Mouse (Mus musculus): ENCODE results near the gene Zranb3. TPM values are rescaled to one million over a fixed set of nuclear protein-coding genes. Genes with fewer than 3 reads are reported as not detected.
"Not testable (repeated sequence)": the region's sequence is repeated elsewhere in the genome, so short reads cannot be mapped to it uniquely, and the experiment has no call there.

Gene Zranb3
- polyA plus RNA-seq, 1 experiment: 1.1 TPM

- TF ChIP-seq POLR2A (IDR thresholded peaks at IDR 0.05; ENCODE audit: borderline replicate concordance, extremely low read depth, low read depth, low read length): no peak
- no peak for TF ChIP-seq CTCF (IDR thresholded peaks at IDR 0.05; ENCODE audit: insufficient read depth, low read length)
- no peak overlapping the region for H3K4me3 ChIP-seq (replicated peaks; ENCODE audit: extremely low read depth, low read depth, low read length)
- no peak for DNase-seq
- 95% methylated on average over 1 of the region's 1 CpGs for WGBS
- no peaks in the 10 kb centered on the region for H3K4me1 ChIP-seq (ENCODE audit: control insufficient read depth, insufficient read depth, low read length)
Observed at GRCm38 (mm10) chr1:128032123-128032522, 70.7 kb downstream of the Zranb3 start.

DNA sequence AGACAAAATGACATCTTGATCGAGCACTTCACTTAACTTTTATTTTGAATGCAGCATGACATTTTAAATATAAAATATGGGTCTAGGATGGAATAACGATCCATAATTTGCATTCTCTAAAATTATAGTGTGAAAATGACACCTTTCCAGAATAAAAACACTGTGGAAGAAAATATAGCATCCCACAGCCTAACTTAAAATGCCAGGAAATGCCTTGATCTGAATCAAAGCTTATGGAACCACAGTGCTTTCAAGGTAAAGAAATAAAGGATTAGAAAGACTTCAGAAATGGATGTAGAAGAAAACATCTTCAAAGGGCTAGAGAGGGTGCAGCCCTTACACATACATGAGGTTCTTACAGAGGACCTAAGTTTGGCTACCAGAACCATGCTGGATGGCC, 71.3 kb downstream of the Zranb3 start:
- TF ChIP-seq CTCF (IDR thresholded peaks at IDR 0.05; ENCODE audit: insufficient read depth, low read length) (no peak), POLR2A (IDR thresholded peaks at IDR 0.05; ENCODE audit: borderline replicate concordance, extremely low read depth, low read depth, low read length) (no peak)
- no peaks in the 10 kb centered on the region for H3K4me1 ChIP-seq (ENCODE audit: control insufficient read depth, insufficient read depth, low read length)
- 89% methylated on average over 2 of the region's 2 CpGs for WGBS
- H3K4me3 ChIP-seq (replicated peaks; ENCODE audit: extremely low read depth, low read depth, low read length): no peak overlapping the region
- no peak for DNase-seq

DNA sequence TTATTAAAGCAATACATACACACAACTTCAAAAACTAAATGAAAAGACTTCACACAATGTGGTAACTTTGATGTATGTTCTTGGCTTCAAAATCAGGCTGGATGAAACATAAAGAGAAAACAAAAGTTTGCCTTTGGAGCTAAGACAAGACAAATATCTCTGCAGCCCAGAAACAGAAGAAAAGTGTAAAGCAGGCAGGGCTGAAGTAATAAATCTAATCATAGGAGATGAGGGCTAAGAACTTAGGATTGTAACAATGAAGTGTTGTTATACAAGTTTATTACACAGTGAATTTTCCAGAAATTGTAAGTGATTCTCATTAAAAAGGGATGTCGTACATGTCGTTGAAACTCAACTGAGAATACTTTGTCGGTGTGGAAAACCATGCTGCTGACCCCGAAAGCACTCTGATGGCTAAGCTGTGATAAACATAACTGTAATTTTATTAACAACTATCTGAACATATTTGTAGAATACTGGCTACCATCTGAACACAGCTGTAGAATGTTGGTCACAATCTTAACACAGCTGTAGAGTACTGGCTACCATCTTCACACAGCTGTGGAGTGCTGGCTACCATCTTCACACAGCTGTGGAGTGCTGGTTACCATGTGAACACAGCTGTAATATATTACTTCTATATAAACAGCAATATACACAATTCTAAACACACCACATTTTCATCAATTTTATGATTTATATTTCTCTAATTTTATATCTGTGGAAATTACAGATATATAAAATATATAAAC, 78.3 kb downstream of the Zranb3 start:
- no peak for TF ChIP-seq POLR2A (IDR thresholded peaks at IDR 0.05; ENCODE audit: borderline replicate concordance, extremely low read depth, low read depth, low read length)
- TF ChIP-seq CTCF (IDR thresholded peaks at IDR 0.05; ENCODE audit: insufficient read depth, low read length): no peak
- DNase-seq: no peak
- 71% methylated on average over 4 of the region's 4 CpGs for WGBS

DNA sequence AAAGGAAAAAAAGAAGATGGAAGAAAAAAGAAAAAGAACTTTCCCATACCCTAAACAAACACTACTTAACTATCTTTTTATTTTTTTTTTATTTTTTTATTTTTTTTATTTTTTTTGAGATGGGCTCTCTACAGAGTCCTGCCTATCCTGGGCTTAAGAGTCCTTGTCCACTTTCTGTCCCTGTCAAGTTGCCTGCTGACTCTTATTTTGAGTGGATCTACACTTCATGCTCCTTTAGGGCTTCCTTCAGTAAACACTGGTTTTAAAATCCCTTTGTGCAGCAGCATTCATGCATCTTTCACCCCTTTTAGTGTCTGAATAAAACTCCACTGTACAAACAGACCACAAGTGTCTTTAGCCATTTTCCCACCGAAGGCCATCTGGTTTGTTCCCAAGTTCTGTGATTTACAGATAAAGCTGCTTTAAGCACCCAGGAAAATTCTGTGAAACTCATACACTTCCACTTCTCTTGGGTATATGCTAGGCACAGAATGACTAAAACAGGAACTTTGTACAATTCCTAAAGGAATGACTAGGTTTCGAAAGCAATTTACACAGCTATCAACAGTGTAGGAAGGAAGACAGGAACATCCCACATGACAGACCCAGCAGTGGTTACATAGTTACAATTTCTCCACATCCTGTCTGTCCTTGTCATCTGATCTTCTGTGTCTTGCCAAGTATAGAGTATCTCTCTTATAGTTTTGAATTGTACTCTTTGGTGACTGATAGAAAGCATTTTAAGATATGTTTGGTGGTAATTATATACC, 82.7 kb downstream of the Zranb3 start:
- 47% methylated on average over 2 of the region's 2 CpGs for WGBS
- TF ChIP-seq CTCF (IDR thresholded peaks at IDR 0.05; ENCODE audit: insufficient read depth, low read length): no peak
- TF ChIP-seq POLR2A (IDR thresholded peaks at IDR 0.05; ENCODE audit: borderline replicate concordance, extremely low read depth, low read depth, low read length): no peak
- H3K4me1 ChIP-seq (ENCODE audit: control insufficient read depth, insufficient read depth, low read length): no peaks in the 10 kb centered on the region; the same call in 1 of the 2 replicates
- DNase-seq: no peak
- H3K4me3 ChIP-seq (replicated peaks; ENCODE audit: extremely low read depth, low read depth, low read length): no peak overlapping the region

More for the DNA sequence above, 78.3 kb downstream of the Zranb3 start:
- Histone ChIP-seq H3K4me3 (replicated peaks; ENCODE audit: extremely low read depth, low read depth, low read length) (no peak overlapping the region), H3K4me1 (ENCODE audit: control insufficient read depth, insufficient read depth, low read length) (no peaks in the 10 kb centered on the region; the same call in 1 of the 2 replicates)

GRCm38 (mm10) chr1:128016035-128016492, 86.8 kb downstream of the Zranb3 start:
- DNase-seq: no peak
- 55% methylated on average over 6 of the region's 6 CpGs for WGBS
- Histone ChIP-seq H3K4me3 (replicated peaks; ENCODE audit: extremely low read depth, low read depth, low read length) (no peak overlapping the region), H3K4me1 (ENCODE audit: control insufficient read depth, insufficient read depth, low read length) (no peaks in the 10 kb centered on the region; the same call in 1 of the 2 replicates)
- TF ChIP-seq CTCF (IDR thresholded peaks at IDR 0.05; ENCODE audit: insufficient read depth, low read length): no peak
- no peak for TF ChIP-seq POLR2A (IDR thresholded peaks at IDR 0.05; ENCODE audit: borderline replicate concordance, extremely low read depth, low read depth, low read length)

- WGBS: 43% methylated on average over 4 of the region's 4 CpGs
- TF ChIP-seq CTCF (IDR thresholded peaks at IDR 0.05; ENCODE audit: insufficient read depth, low read length): no peak
- no peak for TF ChIP-seq POLR2A (IDR thresholded peaks at IDR 0.05; ENCODE audit: borderline replicate concordance, extremely low read depth, low read depth, low read length)
- Histone ChIP-seq H3K4me3 (replicated peaks; ENCODE audit: extremely low read depth, low read depth, low read length) (no peak overlapping the region), H3K4me1 (ENCODE audit: control insufficient read depth, insufficient read depth, low read length) (no peaks in the 10 kb centered on the region)
- no peak for DNase-seq
Observed at GRCm38 (mm10) chr1:128013698-128014386, 89.0 kb downstream of the Zranb3 start.

DNA sequence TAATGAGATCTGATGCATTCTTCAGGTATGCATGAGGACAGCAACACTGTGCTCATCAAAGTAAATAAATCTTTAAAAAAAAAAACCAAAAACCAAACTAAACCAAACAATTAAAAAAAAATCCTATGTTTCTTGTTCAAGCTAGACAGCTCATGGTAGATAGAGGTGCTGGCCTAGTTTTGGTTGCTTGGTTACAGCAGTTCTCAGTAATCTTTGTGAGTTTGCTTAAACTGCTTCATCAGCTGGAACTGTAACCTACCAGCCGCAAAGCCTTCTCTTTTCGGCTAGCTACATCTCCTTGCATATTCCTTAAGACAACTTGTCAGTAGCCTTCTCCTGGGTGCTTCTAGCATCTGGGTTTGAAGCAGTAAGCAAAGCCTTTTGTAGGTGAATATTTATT, 93.1 kb downstream of the Zranb3 start:
- no peak overlapping the region for H3K4me3 ChIP-seq (replicated peaks; ENCODE audit: extremely low read depth, low read depth, low read length)
- 98% methylated on average over 2 of the region's 2 CpGs for WGBS
- DNase-seq: no peak
- TF ChIP-seq POLR2A (IDR thresholded peaks at IDR 0.05; ENCODE audit: borderline replicate concordance, extremely low read depth, low read depth, low read length): no peak
- TF ChIP-seq CTCF (IDR thresholded peaks at IDR 0.05; ENCODE audit: insufficient read depth, low read length): no peak
- no peaks in the 10 kb centered on the region for H3K4me1 ChIP-seq (ENCODE audit: control insufficient read depth, insufficient read depth, low read length)

DNA sequence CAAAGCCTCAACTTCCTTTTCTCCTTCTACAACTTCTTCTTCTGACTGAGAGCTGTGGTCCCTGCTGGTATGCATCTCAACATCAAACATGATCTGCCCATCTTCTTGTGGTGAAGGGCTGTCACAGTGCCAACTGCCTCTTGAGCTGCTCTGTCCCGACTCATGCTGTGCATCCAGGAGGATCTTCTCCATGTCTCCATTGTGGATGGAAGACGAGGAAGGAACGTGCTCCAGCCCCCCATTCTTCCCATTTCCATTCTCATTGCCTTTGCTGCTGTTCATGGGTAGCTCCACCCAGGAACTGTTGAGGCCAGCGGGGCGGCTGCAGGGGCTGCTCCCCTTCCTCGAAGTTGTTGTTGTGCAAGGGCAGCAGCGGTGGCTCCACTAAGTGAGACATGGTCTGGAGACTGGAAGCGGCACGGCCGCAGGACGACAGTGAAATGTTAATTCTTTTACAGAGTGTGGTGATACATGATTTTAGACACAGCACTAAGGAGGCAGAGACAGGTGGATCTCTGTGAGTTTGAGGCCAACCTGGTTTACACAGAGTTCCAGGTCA, 96.7 kb downstream of the Zranb3 start:
- not testable (repeated sequence) for H3K4me3 ChIP-seq (replicated peaks; ENCODE audit: extremely low read depth, low read depth, low read length); DNase-seq; H3K4me1 ChIP-seq (ENCODE audit: control insufficient read depth, insufficient read depth, low read length)
- WGBS: 85% methylated on average over 11 of the region's 11 CpGs

DNA sequence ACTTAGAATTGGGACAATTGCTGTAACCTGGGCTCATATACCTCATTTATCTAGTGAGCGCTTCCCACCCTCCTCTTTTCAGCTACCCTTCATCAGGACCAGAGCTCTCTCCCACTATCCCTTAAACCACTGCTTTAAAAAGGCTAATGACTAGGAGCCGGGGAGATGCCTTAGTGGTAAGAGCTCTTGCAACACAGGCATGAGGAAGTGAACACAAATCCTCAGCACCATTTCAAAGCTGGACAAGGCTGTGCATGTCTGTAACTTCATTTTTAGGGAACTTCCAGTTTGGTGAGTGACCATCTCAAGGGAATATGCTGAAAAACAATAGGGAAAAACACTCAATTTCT, 98.5 kb downstream of the Zranb3 start:
- TF ChIP-seq CTCF (IDR thresholded peaks at IDR 0.05; ENCODE audit: insufficient read depth, low read length): no peak
- no peak for TF ChIP-seq POLR2A (IDR thresholded peaks at IDR 0.05; ENCODE audit: borderline replicate concordance, extremely low read depth, low read depth, low read length)
- Histone ChIP-seq H3K4me3 (replicated peaks; ENCODE audit: extremely low read depth, low read depth, low read length) (no peak overlapping the region), H3K4me1 (ENCODE audit: control insufficient read depth, insufficient read depth, low read length) (no peaks in the 10 kb centered on the region)
- DNase-seq: no peak
- 69% methylated on average over 2 of the region's 2 CpGs for WGBS
